Mouse (Mus musculus): Measurements from ENCODE around the gene Lhx2.

Gene Lhx2

GRCm38 (mm10) chr2:38367023-38367422, 27.9 kb downstream of the Lhx2 start:
- no peak for DNase-seq

GRCm38 (mm10) chr2:38367852-38368251, 28.8 kb downstream of the Lhx2 start:
- no peak for DNase-seq

GRCm38 (mm10) chr2:38368746-38369330, 29.8 kb downstream of the Lhx2 start:
- no peak for DNase-seq

- no peak for DNase-seq
These were observed 36.7 kb downstream of the Lhx2 start for GRCm38 (mm10) chr2:38375606-38376304.

GRCm38 (mm10) chr2:38377254-38377653, 38.2 kb downstream of the Lhx2 start:
- no peak for DNase-seq

- DNase-seq, result no peak
These were observed 39.3 kb downstream of the Lhx2 start for GRCm38 (mm10) chr2:38378346-38378745.

GRCm38 (mm10) chr2:38378849-38379545, 39.9 kb downstream of the Lhx2 start:
- no peak for DNase-seq

- no peak for DNase-seq
These were observed 40.4 kb downstream of the Lhx2 start for GRCm38 (mm10) chr2:38379546-38379870.

GRCm38 (mm10) chr2:38380136-38381083, 41.3 kb downstream of the Lhx2 start:
- no peak for DNase-seq

- DNase-seq, result no peak
These were observed 48.6 kb downstream of the Lhx2 start for GRCm38 (mm10) chr2:38387568-38388262.

- DNase-seq, result peak; percentile 57
These were observed 56.1 kb downstream of the Lhx2 start for GRCm38 (mm10) chr2:38394977-38395868.

GRCm38 (mm10) chr2:38395869-38396236, 56.8 kb downstream of the Lhx2 start:
- DNase-seq, result no peak

GRCm38 (mm10) chr2:38397306-38397705, 58.2 kb downstream of the Lhx2 start:
- DNase-seq, result no peak

GRCm38 (mm10) chr2:38397882-38398281, 58.8 kb downstream of the Lhx2 start:
- no peak for DNase-seq

- DNase-seq, result no peak
These were observed 63.5 kb downstream of the Lhx2 start for GRCm38 (mm10) chr2:38402611-38403010.

- DNase-seq, result peak; percentile 73
These were observed 64.2 kb downstream of the Lhx2 start for GRCm38 (mm10) chr2:38403231-38403630.

GRCm38 (mm10) chr2:38404007-38404596, 65.0 kb downstream of the Lhx2 start:
- no peak for DNase-seq

- no peak for DNase-seq
These were observed 66.3 kb downstream of the Lhx2 start for GRCm38 (mm10) chr2:38405356-38405755.

GRCm38 (mm10) chr2:38409309-38409708, 70.2 kb downstream of the Lhx2 start:
- DNase-seq, result no peak

- DNase-seq, result no peak
These were observed 71.1 kb downstream of the Lhx2 start for GRCm38 (mm10) chr2:38410227-38410626.

- DNase-seq, result no peak
These were observed 73.6 kb downstream of the Lhx2 start for GRCm38 (mm10) chr2:38412599-38413177.

Measured in layer of hippocampus, adult 9-11 months (tissue).